Mouse (Mus musculus): ENCODE data around the gene Fam162b. TPM values are rescaled to one million over a fixed set of nuclear protein-coding genes. Genes with fewer than 3 reads are reported as not detected.
A peak's percentile ranks its signal among the peaks of the same experiment; 100 is the strongest.

Gene Fam162b
- under 1 TPM in 1 of 2 experiments, not detected in 1; 0.60 TPM for total RNA-seq (2021)

DNA sequence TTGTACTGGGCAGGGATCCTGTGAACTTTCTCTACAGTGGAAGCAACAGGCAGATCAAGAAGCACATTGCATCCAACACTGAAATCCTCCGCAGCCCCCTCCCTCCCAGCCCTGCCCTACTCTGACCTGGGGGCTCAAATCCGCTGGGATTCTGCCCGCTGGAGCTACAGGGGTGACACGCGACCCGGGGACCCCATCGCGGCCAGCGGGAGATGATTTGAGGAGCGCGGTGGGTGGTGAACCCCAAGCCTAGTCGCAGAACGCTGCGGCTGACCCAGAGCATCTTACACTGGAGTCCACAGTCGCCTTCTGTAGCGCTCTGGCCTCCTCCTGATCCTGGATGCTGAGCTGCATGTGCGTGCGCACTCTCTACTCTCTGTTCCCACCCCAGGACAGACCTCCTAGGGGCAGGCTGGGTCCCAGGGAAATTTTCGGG is at the start of gene Fam162b:
Fam162b (minus strand) TSS at position 379 of the 436 bp plus-strand sequence.
- no peak for DNase-seq
- intact Hi-C loops (cut with DNase I), result loop anchor here (10.0 kb wide), 1 partner anchor 185 kb away; no protein-coding TSS in a partner anchor

- DNase-seq, result no peak
- intact Hi-C loops (cut with DNase I), result no loop called here
Measured at GRCm38 (mm10) chr10:51631411-51632136, 41.3 kb upstream of the Fam162b start, which contains the start of gene Gprc6a. TSS of gene Gprc6a (minus strand) at chr10:51631461.

DNA sequence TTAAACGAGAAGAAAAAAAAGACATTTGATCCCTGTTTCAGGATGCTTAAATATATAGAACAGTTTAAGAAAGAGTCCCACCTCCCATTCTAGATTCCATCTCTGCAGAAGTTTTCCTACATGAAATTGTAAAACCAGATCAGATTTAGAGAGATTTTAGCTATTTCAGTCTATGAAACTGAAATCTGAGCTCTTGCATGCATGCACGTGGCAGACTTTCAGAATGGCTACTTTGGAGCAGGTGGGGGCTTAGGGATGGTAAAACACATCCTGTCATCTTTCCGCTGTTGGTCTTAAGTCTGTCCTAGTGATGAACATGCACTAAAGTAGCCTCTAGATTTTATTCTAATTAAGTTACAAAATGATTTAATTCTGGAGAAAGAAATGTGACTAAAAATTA is 30.9 kb upstream of the Fam162b start:
- DNase-seq, result no peak
- intact Hi-C loops (cut with DNase I), result no loop called here

DNA sequence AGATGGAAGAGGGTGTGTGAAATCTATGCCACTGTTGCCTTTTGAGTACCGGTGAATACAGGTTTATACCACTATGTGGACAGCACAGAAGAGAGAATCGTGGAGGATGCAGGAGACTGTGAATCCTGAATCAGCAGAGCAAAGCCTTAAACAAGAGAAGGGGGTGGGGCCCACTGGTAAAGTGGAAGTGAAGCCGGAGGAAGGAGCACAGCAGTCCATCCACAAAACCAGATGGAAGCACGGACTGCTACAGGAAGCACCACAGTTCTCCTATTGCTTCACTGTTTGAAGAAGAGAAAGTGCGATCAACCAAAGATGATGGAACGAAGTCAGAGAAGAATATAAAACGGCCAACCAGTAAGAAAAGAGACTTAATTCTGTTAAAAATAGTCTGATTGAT is 29.8 kb upstream of the Fam162b start:
- DNase-seq, result no peak
- intact Hi-C loops (cut with DNase I), result no loop called here

DNA sequence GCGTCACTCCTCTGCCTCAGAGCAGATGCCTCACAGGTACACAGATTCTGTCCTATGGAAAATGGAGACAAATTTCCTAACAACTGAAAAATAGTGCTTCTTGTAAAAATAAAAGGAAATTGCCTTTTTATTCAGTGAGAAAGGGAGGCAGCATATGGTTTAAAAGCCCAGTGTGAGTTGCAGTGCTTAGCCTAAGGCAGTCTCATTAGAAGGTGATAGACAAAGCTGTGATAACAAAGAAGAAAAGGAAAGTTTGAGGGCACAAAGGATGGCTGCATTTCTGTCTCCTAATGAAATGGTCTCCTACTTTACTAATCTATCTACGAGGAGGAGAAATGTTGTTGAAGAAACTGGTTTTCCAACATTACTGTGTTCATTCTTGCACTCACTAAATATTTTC is 28.2 kb upstream of the Fam162b start:
- DNase-seq, result no peak
- intact Hi-C loops (cut with DNase I), result no loop called here

DNA sequence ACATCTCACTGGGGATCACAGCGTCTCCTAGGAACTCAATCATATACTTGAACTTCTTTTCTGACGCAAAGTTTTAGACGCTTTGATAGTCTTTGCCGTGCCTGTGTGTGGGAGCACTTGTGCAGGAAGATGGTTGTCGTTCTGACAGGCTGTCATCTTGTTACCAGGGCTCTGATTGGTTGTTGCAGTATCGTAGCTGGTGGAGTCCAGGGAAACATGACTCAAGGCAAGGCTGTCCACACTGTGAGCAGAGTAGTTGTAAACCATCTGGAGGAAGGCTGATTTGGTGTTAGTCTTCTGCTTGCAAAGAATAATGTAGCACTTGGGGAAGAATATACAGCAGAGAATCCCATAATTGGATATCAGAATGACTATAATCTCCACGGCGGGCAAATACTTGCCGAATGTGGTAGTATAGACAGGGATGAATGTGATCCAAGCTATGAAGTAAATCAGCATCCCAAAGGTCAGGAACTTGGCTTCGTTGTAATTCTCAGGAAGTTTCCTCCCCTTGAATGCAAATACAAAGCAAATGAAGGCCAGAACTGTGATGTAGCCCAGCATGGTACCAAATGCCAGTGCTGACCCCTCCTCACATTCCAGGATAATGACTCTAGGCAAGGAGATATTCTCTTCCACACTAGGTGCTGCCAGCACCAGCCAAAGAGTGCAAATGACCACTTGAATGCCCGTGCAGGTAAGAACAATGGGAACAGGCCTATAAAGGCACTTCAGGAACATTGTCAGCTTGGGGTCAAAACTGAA is 24.7 kb upstream of the Fam162b start:
- intact Hi-C loops (cut with DNase I), result no loop called here
- no peak for DNase-seq

DNA sequence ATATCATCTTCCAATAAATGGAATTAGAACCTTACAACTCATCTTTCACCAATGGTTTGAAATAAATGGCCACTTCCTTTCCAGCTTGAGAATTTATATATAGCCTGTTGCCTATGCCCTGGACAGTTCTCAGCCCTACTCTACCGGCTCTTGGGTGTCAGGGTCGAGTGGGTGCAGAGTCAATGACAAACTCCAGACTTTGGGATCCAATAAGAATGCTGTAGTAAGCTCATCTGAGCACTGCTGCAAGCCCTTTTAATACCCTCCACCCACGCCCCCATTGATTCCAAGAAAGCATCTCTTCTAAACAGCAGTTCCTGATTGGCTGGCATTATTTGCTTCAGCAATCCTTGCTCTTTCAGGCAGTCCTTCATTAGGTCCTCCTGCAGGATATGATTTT is 23.1 kb upstream of the Fam162b start:
- DNase-seq, result no peak
- intact Hi-C loops (cut with DNase I), result no loop called here

DNA sequence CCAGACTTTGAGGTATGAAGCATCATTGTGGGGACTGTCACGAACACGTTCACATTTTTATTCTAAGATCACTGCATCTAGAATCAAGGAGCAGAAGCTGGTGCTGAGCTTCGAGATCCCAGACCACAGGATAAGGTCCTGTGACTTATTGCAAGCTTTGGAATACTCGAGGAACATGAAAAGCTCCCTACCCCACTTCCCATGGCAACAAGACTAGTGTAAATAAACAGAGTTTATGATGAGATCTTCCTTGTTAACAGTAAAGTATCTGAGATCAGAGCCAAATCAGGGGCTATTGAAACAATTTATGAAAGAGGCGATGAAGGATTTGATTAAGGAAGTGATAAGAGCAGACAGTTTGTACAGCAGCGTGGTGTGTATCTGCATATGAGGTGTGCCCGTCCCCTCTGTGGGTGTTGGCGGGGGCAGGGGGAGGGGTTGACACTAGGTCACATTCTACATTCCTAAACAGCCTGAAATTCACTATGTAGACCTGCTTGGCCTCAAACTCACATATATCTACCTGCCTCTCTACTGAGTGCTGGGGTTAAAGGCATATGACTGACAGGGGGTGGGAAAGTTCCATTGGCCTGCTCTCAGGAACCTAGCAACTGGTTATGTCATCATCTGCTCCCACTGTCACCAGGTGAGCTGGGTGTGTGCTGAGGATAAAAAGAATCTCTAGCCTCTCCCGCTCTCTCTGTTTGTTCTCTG is 21.8 kb upstream of the Fam162b start:
- DNase-seq, result no peak
- intact Hi-C loops (cut with DNase I), result no loop called here

DNA sequence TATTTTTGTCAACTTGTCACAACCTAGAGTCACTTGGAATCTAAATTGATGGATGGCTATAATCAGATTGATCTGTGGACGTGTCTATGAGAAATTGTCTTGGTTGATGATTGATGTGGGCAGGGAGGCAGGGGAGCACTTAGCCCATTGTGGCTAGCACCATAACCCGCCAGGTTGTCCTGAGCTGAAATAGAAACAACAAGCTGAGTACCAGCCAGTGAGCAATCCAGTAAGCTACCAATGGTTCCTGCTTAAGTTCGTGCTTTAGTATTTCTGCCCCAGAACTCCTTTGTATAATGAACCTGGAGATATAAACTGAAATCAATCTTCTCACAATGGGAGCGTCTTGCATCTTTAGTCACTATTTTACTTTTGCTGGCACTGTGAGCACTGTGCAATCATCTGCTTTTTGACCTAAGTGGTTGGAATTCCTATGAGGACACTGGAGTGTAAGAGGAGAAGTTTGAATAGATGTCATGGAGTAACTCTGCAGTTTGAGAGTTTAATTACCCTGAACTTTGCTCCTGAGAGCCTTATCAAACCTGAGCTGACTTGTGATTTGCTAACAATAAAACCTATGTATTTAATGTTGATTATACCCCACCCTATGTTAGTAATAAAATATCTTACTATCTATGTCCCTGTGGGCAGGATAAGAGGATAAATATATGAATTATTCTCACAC is 19.6 kb upstream of the Fam162b start:
- DNase-seq, result no peak
- intact Hi-C loops (cut with DNase I), result no loop called here

- intact Hi-C loops (cut with DNase I), result loop anchor here (5.0 to 10.0 kb wide), 2 partner anchors 55 to 178 kb away; no protein-coding TSS in a partner anchor
- DNase-seq, result no peak
Measured at GRCm38 (mm10) chr10:51596928-51597635, 6.8 kb upstream of the Fam162b start.

DNA sequence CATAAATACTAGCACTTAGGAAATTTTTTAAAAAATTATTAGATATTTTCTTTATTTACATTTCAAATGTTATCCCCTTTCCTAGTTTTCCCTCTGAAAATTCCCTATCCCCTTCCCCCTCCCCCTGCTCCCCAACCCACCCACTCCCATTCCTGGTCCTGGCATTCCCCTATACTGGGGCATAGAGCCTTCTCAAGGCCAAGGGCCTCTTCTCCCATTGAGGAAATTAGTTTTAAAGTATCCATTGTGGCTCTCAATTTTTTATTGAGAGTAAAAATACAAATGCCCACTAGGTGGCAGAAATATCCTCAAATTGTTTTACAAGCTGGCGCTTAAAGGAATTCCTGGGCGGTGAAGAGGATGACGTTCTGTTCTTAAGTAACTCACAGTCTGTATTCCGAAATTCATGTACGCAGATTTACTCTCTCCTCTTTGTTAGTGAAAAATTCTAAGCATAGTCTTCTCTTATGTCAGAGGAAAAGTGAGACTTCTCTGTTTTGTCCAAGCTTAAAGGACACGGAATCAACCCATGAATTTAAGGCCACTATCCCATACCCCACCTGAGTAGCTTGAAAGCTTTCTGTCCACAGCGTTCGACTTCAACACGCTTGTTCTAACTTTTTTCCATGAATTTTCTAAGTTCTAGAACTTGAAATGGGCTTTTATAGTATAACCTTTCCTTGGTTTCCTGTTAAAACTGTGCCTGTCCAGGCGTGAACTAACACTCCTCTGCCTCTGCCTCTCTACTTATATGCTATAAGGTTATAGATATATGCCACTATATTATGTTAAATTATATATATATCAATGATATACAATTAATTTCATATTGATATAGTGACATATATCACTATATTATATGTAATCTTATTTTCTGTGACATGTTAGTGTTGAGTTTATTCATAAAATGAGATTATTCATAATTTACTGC is 4.9 kb upstream of the Fam162b start:
- intact Hi-C loops (cut with DNase I), result loop anchor here (5.0 to 10.0 kb wide), 2 partner anchors 57 to 180 kb away; no protein-coding TSS in a partner anchor
- DNase-seq, result no peak

DNA sequence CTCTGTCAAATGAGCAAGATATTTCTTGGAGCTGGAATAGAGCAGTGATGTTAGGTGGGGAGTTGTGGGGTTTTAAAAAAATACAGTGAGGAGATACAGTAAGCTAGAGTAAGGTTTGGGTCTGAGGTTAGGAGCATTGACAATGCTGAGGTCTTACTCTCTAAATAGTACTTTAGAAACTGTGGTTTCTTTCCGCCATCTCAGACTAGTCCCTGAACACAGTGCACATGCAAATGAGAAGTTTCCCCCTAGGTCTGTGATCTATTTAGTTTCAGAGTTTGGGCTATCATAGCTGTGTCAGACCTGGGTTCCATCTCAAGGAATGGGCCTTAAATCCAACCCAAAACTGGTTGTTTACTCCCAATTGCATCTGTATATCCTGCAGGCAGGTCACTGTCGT is 1.3 kb upstream of the Fam162b start:
- intact Hi-C loops (cut with DNase I), result loop anchor here (10.0 kb wide), 1 partner anchor 183 kb away; no protein-coding TSS in a partner anchor
- no peak for DNase-seq

- no peak for DNase-seq
- intact Hi-C loops (cut with DNase I), result no loop called here
Measured at GRCm38 (mm10) chr10:51584919-51585318, 5.4 kb downstream of the Fam162b start.

GRCm38 (mm10) chr10:51584378-51584777 is 5.9 kb downstream of the Fam162b start:
- intact Hi-C loops (cut with DNase I), result no loop called here
- DNase-seq, result no peak

DNA sequence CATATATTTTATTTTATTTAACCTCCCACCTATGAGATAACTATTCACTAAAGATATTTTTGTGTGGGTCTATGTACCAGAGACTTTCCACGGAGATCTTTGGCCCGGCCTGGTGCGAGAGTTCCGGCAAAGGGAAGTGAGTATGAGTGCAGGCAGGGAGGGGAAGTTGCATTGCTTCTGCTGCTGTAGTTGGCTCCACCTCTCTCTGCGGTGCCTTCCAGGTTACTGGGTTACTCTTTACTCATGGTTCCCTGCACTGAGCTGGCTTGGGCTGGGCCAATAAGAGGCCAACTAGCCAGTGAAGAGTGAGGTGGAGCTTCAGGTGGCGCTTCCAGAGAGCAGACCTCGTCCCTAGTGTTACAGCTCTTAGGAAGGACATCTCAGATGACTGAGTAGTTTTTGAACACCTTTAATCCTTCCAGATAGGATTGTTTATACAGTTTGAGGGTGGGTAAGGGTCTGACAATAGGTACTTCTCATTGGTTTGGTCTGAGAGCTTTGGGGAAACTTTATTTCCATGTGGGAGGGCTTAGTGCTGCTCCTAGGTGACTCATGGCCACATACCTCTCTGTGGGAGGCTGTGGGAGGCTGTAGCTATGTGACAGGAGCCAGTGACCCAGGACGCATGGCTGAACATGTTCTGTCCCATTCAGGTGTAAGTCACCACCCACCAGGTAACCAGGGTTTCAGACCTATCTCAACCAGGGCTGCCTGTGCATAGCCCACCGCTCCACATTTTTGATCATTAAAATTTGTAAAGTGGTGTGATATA is 18.9 kb downstream of the Fam162b start:
- no peak for DNase-seq
- intact Hi-C loops (cut with DNase I), result no loop called here

DNA sequence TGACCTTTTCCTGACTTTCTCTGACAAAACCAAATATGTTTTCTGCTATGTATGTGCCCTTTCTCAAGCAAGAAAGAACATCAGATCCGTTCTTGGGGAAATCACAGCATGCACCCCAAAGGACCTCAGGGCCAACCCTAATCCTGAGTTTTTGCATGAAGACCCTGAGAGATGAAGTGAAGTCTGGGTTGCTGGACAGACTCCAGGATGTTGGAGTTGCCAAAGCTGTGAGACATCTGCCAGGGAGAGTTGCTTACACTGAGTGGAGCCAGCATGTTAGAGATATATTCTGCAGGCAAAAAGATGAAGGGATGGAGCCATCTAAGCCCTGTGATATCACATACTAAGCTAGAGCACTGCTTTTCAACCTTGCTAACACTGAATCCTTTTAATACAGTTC is 34.3 kb downstream of the Fam162b start:
- DNase-seq, result peak; percentile 63
- intact Hi-C loops (cut with DNase I), result loop anchor here (10.0 kb wide), 1 partner anchor 229 kb away; no protein-coding TSS in a partner anchor

GRCm38 (mm10) chr10:51553348-51554123 is 36.8 kb downstream of the Fam162b start:
- DNase-seq, result peak; percentile 86
- intact Hi-C loops (cut with DNase I), result loop anchor here (5.0 to 10.0 kb wide), 2 partner anchors 104 to 231 kb away; no protein-coding TSS in a partner anchor

Measured in left cerebral cortex, postnatal 4 days (tissue).